Mouse (Mus musculus) heart, postnatal 36 days (tissue): ENCODE results near the gene Dpep2nb. TPM values are rescaled to one million over a fixed set of nuclear protein-coding genes. Genes with fewer than 3 reads are reported as not detected.
"Not testable (repeated sequence)": the region's sequence is repeated elsewhere in the genome, so short reads cannot be mapped to it uniquely, and the experiment has no call there.

Experiments used
- DNase-seq, 2 experiments: peaks; one replicate each; pipeline ENCODE4 v3.0.0; 2021 to 2022
- intact Hi-C: fragments of 180-260 bp; cut with DNase I; formaldehyde crosslinking; loops from one replicate; pipeline ENCODE4 v1.15.1; 2025
- total RNA-seq, 2 experiments: library from RNA; stranded (reverse); gene quantifications; 2 replicates each; pipeline ENCODE4 v1.2.3; 2021

The Dpep2nb gene
- not detected for total RNA-seq

DNA sequence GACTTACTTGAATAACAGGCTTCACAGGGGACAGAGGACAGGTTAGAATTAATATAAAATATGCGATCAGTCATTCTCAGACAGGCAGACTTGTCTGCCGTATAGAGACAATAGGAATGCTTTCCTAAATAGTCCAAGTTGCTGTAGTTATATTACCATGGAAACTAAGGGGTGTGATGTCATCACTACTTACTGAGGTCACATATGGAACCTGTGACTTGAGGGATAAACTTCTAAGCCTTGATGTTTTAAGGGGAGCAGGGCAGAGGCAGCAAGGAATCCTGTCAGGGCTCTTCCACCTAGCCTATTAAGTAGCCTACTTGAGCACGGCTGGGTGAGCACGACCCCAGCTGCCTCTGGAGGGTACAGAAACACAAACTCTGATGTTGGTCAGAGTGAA, at the start of gene Dpep2nb:
Gene Dpep2nb (minus strand): TSS at position 101 of the 400 bp plus-strand sequence.
- intact Hi-C loops: no loop called here
- DNase-seq: no peak

DNA sequence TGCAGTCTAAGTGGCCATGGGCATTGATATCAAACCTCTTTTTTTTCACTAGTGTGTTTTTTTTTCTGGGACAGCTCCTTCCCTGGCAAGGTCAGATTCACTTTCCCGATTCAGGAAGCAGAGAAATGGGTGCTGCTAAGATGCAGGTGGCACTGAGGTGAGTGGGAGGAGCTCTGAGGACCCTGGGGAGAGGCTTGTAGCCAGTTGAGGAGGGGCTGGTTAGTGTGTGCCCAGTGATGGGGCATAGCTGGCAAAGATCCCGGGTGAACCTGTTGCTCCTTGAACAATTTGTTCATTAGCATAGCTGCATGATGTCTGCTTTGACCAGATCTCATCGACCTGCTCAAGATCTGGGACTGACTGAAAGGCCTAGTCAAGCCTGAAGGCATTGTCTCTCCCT, 49.3 kb upstream of the Dpep2nb start:
- intact Hi-C loops: no loop called here
- no peak for DNase-seq

DNA sequence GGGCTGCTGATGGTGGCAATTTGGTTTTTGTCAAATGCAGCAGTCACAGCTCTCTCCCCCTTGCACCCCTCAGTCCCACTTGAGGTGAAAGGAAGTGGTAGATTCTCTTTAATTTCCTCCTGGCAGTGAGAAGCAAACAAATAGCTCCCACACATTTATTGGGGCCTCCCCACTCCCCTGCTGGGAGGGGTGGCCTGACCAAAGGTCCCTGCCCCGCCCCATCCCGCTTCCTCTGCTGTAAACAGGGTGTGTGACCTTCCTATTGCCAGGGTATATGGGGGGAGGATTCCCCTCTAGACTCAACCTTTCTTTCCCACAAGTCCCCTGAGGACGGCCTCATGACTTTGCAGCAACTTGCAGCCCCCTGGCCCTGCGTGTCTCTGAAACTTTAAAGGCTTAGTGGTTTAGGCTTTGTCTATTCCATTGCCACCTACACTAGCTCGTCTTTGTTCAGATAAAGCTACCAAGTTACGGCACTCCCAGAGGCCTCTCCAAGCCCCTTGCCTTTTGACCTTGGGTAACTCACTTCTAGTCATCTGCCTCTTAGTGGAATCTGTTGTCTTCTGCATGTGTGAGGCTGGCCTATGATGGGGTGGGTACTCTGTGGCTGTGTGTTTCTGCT, 48.5 kb upstream of the Dpep2nb start:
- DNase-seq: peak; percentile 38 to 45
- intact Hi-C loops: no loop called here

DNA sequence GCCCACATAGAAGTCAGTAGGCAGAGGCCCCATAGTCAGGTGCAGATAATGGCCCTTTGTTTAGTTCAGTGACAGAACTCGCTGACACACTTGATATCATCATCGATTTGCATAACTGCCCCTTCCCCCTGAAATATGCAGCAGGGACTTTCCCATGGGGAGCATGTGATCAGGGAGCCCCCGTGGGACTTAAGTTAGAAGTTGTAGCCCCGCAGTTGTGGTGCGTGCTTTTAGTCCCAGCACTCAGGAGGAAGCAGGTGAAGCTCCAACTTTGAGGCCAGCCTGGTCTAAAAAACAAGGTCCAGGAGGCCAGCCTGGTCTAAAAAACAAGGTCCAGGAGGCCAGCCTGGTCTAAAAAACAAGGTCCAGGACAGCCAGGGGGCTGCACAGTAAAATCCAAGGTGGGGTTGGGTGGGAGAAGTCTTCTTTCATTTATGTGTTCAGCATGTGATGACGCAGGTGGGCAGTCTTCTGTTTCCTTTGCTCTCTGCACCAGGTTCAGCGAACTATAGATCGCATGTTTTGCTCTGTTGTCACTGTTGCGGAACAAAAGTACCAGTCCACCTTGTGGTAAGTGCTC, 46.8 kb upstream of the Dpep2nb start:
- DNase-seq: no peak
- intact Hi-C loops: no loop called here

DNA sequence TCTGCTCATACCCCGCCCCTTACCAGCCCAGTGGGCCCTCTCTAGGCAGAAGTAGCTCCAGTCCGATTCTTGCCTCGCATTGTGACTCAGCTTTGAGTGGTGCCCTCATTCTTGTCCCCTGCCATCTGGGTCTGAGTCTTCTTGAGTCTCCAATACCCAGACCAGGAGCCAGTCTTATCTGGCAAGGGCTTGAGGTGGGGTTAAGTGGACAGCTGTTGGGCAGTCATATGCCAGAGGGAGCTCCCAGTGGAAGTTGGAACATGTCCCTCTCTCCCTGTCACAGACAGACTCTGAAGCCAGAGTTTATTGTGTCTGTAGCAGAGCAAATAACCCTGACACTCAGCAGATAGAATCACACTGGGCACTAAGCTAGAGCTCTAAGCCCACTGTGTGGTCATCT, 45.3 kb upstream of the Dpep2nb start:
- DNase-seq: no peak
- intact Hi-C loops: no loop called here

DNA sequence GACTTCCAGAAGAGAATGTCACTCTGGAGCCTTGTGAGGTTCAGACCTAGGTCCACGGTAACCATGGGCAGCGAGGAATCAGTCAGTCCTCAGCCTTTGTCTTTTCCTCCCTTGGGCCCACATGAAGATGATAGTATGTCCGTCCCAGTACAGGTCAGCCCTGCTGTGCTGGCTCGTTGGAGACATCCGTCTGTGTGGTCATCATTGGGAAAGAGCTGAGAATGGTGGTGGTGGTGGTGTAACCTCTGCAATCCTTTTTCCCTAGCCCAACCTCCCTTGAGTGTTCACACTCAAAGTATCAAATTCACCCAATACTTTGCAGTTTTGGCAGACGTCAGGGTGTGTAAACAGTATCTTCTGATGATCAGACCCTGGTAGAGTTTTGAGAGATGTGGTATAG, 44.1 kb upstream of the Dpep2nb start:
- intact Hi-C loops: no loop called here
- DNase-seq: no peak

DNA sequence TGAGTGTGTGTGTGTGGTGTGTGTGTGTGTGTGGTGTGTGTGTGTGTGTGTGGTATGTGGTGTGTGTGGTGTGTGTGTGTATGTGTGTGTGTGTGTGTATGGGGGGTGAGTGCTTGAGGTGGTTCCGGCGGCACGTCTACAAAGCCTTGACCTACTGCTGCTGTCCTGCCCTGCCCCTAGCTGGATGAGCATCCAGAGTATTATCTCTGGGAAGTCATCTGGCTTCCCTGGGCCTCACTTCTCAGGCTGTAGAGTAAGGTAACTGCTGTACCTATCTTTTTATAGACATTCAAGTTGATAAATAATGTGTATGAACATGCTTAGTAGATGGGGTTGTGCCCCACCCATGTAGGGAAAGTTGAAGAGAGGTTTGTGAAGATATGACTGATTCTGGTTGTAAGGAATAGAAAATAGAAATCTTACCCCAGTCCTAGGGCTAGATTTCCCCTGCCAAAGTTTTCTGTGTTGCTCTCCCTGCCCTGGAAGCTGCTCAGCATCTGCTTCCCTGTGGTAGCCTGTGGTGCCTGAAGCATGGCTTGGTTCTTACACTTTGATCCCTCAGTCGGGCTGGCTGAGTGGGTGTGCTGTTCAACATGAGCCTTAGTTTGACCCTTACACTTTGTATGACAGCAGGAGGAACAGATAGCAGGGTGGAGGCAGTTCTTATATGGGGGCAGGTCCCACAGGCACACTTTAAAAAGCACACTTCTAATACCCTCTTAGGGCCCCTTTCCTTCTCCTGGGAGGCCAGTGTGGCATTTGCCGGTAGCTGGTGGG, 42.3 kb upstream of the Dpep2nb start:
- intact Hi-C loops: no loop called here
- DNase-seq: no peak

DNA sequence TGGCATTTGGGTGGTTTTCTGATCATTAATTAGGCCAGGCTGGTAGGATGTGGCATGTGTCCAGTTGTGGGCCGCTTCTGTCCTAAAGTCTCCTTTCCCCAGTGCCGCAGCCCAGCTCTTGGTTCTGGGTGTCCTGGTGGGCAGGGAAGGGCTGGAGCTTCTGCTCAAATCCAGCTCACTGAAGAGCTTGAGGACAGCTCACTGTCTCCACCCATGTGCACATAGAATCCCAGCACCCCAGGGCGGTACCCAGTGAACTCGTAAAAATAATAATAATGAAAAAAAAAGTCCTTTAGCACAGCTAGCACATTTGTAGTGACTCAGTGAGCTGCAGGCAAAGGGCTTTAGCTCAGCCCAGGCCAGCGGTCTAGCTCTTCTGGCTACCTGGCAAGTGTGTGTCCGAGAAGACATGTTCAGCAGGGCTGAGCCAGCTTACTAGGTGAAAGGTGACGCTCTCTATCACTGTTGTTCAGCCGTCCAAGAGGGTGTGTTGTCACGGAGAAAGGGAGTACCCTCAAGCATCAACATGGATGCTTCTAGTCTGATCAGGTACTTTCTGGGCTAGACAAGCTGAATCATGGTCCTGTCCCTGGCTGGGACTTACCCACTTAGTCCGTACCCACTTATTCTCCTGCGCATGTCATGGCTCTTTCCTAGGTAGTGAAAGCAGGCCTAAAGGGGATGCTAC, 41.2 kb upstream of the Dpep2nb start:
- intact Hi-C loops: no loop called here
- peak in 1 of 2 experiments; percentile 24 for DNase-seq

DNA sequence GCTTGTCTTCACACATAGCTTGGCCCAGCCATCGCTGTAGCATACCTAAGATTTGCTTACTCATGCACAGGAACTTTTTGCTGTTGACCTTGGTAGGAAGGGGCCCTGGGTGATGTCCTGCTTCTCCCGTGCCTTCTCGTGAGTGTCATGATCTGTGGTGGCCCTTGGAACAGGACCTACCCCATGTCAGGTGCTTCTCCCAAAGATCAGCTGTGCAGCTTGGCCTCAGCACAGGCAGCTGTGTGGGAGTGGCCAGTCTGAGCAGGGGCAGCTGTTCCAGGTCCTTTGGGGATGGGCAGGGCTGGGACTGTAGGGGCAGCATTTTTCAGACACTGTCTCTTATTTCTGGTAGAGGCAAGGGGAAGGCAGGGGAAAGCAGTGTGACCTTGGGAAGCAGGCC, 38.4 kb upstream of the Dpep2nb start:
- intact Hi-C loops: no loop called here

DNA sequence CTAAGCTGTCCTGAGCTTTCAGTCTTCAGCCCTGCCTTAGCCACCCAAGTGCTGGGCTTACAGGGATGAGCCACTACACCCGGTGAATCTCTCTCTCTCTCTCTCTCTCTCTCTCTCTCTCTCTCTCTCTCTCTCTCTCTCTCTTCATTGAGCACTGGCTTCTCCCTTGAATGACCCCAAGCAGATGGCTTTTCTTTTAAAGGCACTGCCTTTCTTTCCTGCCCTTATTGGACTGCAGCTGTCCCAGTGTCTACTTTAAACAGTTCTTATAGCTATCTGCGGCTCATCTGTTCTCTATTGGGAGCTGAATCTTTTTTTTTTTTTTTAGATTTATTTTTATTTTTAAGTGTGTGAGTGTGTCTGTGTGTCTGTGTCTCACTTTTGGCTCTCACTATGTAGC, 37.3 kb upstream of the Dpep2nb start:
- no peak for DNase-seq
- intact Hi-C loops: no loop called here

More for the DNA sequence above, 38.4 kb upstream of the Dpep2nb start:
- peak; percentile 40 to 51 for DNase-seq

DNA sequence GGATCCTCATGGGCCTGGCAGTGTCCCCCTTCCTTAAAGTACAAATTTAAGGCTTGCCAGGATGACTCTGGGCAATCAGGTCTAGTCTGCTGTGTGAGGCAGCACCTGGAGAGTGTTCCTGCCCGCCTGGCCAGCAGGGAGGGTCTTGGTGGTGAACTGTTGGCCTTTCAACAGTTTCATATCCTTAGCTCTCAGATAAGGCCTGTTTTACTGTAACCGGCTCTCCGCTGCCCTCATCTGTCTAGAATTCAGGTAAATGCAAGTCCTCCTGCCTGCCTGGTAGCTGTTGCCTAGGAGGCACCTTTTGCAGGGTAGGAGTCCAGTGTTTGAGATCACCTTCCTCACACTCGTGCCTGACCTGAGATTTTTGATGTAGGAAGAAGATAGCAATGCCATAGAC, 34.4 kb upstream of the Dpep2nb start:
- DNase-seq: no peak
- intact Hi-C loops: no loop called here

DNA sequence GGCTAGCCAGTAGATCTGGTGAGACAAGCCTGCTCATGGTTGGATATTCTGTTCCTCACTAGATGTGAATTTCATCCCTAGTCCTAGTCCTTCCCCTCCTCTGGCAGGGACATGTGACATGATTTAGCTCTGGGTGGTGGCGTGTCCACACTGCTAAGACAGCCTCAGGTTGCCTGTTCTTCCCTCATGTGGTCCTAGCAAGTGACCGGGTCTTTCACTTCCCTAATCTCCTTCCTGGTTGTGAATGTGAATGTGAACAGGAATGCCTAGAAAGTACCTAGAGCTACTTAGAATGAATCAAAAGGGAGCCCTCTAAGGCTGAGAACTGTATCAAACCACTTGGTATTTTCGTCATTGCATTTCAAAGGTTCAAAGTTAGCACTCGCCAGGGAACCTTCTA, 33.8 kb upstream of the Dpep2nb start:
- intact Hi-C loops: no loop called here
- no peak for DNase-seq

DNA sequence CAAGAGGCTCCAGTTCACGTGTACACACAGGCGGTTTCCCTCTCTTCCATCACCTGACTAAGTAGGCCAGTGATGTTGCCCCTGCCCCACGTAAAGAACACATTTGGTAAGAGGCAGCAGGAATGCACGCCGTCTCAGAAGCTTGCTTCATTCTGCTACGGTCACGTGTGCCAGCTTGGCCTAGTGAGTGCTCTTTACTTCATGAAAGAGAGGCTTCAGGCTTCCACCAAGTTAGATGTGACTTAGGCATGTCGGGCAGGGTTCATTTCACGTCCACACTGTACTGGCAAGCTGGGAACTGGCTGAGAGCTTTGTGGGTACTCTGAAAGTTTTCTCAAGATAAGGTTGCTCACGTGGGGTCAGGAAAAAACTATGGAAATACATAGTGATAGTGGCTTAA, 32.9 kb upstream of the Dpep2nb start:
- intact Hi-C loops: no loop called here
- DNase-seq: no peak

DNA sequence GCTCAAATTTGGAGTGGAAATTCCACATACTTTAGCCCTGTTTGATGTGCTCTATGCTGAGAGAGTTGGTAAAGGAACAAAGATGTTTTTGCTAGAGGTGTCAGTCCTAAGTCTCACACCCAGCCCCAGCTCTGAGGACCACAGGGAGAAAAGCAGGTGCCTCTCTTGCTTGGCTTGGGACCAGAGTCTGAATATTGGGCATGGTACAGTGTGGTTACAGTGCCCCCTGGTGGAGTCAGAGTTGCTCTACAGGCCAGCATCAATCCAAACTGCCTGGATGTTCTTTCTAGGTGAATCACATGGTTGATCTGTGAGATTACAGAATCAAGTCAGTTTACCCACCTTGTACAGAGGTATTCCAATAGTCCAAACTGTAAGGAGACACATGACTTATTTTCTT, 16.7 kb upstream of the Dpep2nb start:
- intact Hi-C loops: loop anchor here (1.0 kb wide), 3 partner anchors 31 to 308 kb away; partner anchors contain the start of gene Dus2
- DNase-seq: peak; percentile 76 to 82

DNA sequence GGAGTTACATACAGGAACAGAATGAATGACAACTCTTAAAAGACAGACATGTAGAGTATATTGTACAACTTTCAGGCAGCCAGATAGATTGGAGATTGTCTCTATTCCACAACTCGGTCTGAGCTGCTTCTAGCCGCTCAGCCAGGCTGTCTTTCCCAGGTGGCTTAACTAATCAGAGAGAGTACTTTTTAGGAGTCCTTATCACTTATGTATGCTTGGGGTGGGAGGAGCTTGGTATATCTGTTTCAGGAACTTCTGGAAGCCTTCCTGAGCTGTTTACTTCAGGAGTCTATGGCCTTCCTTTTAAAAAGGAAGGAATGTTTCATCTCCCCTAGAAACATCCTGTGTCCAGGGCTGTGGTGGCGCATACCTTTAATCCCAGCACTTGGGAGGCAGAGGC, 12.3 kb upstream of the Dpep2nb start:
- DNase-seq: no peak
- intact Hi-C loops: no loop called here

DNA sequence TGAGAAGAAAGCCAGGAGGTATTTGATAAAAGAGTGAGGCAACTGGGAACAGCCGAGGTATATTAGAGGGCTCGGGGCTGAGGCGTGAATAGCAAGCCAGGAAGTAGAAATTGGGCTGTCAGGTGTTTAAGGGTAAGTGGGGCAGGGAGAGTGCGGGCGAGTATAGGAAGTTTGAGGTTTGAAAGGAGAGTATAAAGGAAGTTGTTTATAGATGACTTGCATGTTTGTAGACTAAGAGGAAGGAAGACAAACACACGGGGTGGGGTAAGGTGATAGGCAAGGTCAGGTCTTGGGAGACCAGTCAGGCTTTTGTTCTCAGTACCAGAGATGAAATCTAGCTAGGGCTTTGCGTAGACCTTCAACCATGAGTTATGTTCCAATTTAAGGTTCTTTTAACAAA, 11.4 kb upstream of the Dpep2nb start:
- intact Hi-C loops: no loop called here
- DNase-seq: no peak

DNA sequence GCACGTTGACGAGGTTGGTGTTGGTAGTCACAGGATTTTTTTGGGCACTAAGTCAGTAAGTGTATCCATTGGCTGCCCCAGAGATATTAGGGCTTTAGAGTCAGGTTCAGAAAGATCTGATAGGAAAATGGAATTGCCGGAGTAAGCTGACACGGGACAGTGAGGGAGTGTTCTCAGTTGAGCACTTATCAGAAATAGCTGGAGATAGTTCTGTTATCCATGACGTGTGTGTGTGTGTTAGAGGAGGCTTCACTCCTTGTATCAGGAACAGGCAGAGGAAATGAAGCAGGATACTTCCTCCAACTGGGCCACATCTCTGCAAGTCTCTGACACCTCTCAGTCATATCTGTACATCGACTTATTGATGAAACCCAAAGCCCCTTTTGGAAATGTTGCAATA, 10.5 kb upstream of the Dpep2nb start:
- DNase-seq: no peak
- intact Hi-C loops: no loop called here

DNA sequence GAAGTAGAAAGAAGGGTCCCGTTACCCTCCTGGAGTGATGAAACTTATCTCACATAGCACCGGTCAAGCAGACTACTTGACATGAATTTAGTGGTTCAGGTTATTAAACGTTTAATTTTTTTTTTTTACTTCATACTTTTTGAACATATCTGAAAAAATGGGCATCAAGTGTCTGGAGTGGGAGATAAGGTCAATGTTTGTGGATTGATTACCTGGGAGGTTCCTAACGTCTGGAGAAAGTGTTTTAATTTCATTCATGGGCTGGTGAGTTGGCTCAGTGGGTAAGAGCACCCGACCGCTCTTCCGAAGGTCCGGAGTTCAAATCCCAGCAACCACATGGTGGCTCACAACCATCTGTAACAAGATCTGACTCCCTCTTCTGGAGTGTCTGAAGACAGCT, 6.4 kb upstream of the Dpep2nb start:
- DNase-seq: not testable (repeated sequence)
- intact Hi-C loops: loop anchor here (5.0 kb wide), 1 partner anchor 75 kb away; the partner anchor contains the start of gene Psmb10

DNA sequence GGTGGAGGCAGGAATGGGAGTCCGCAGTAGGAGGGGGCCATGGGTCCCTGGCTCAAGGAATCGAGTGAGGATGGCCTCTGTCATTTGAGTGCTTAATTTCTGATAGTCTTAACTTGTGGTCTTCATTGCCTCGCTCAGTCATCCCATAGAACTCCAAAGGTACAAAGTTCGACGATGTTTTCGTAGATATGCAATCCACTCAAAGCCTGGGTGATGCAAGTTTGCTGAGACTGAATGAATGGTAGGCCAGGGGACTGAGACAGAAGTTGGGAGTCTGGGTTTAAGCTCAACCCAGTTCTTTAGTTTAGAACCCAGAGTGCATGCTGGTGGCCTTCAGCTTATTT, 5.8 kb upstream of the Dpep2nb start, which contains the start of gene Ddx28:
Gene Ddx28 (minus strand): TSS at position 240 of the 344 bp plus-strand sequence.
- intact Hi-C loops: loop anchor here (2.0 to 5.0 kb wide), 2 partner anchors 74 to 111 kb away; partner anchors contain the start of genes Pskh1 and Psmb10

DNA sequence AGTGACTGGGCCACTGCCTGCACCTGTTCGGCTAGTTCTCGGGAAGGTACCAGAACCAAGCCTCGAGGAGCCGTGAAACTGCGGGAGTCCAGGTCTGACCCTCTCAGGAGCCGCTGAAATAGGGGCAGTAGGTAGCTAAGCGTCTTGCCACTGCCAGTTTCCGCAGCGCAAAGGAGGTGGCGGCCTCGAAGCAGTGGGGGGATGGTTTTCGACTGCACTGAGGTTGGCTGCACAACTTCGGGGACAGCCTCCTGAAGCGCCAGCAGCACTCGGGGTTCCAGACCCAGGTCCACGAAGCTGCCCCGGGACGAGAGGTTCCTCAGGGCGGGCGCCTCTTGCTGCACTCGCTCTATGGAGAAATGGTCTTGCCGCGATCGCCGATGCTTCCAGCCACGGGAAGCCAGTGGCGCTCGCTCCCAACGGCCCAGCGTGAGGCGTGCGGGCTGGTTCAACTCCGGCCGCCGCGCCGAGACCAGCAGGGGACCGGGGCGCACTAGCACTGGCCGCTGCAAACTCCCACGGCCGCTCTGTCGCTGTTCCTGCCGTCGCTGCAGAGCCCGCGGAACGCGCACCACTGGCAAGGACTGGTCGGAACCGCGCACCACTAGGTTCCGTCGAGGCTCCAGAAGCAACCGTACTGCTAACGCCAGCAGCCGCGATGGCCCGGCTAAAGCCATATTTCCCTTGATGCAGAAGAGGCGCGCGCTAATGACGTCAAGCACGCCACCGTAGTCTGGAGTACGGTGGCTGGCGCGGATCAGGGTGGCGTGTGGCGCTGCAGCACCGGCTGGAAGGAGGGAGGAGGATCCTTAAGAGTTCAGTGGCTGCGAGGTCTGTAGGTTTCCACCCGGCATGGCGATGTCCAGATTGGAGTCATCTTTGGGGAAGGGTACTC, 5.2 kb upstream of the Dpep2nb start:
- peak; percentile 91 to 92 for DNase-seq
- intact Hi-C loops: loop anchor here (2.0 to 5.0 kb wide), 2 partner anchors 74 to 110 kb away; partner anchors contain the start of genes Pskh1 and Psmb10

More for the DNA sequence above, 5.8 kb upstream of the Dpep2nb start, which contains the start of gene Ddx28:
- DNase-seq: no peak
